Mouse (Mus musculus): ENCODE results near the gene Rprd2. TPM values are rescaled to one million over a fixed set of nuclear protein-coding genes. Genes with fewer than 3 reads are reported as not detected.
A peak's percentile ranks its signal among the peaks of the same experiment; 100 is the strongest.
"Not testable (repeated sequence)": the region's sequence is repeated elsewhere in the genome, so short reads cannot be mapped to it uniquely, and the experiment has no call there.

The Rprd2 gene
- polyA plus RNA-seq, 1 experiment = 7.7 TPM

GRCm38 (mm10) chr3:95863578-95863977 is 44.9 kb upstream of the Rprd2 start:
- TF ChIP-seq CEBPB (IDR thresholded peaks at IDR 0.05; ENCODE audit: low read depth) (no peak), MAX (IDR thresholded peaks at IDR 0.05) (no peak), MYOG (IDR thresholded peaks at IDR 0.05; ENCODE audit: control insufficient read depth, extremely low read depth, insufficient read length) (no peak)
- Histone ChIP-seq H3K36me3 (ENCODE audit: control insufficient read depth, insufficient read depth) (peaks cover 9% of the 10 kb centered on the region), H3K79me3 (ENCODE audit: low read depth) (no peaks in the 10 kb centered on the region), H3K27me3 (ENCODE audit: control insufficient read depth, insufficient read depth, insufficient read length) (no peaks in the 10 kb centered on the region), H3K79me2 (ENCODE audit: control insufficient read depth, insufficient read depth) (peaks cover 12% of the 10 kb centered on the region), H3K4me3 (ENCODE audit: insufficient read depth, poor library complexity, severe bottlenecking) (no peak overlapping the region), H3ac (ENCODE audit: control insufficient read depth, insufficient read length, low read depth) (no peak overlapping the region)

- H3K27me3 ChIP-seq (ENCODE audit: control insufficient read depth, insufficient read depth, insufficient read length) = no peaks in the 10 kb centered on the region
- no peaks in the 10 kb centered on the region for H3K79me2 ChIP-seq (ENCODE audit: control insufficient read depth, insufficient read depth)
- H3ac ChIP-seq (ENCODE audit: control insufficient read depth, insufficient read length, low read depth) = no peak overlapping the region
- no peaks in the 10 kb centered on the region for H3K79me3 ChIP-seq (ENCODE audit: low read depth)
- TF ChIP-seq MYOD1 (IDR thresholded peaks at IDR 0.05; ENCODE audit: control insufficient read depth, insufficient read length, low read depth) = no peak
- no peak for TF ChIP-seq CTCF (IDR thresholded peaks at IDR 0.05; ENCODE audit: control insufficient read depth, insufficient read depth, insufficient read length)
- TF ChIP-seq MYOG (IDR thresholded peaks at IDR 0.05; ENCODE audit: control insufficient read depth, extremely low read depth, insufficient read length) = no peak
- no peak for TF ChIP-seq CEBPB (IDR thresholded peaks at IDR 0.05; ENCODE audit: low read depth)
- no peak for TF ChIP-seq MAX (IDR thresholded peaks at IDR 0.05)
- TF ChIP-seq FOSL1 (IDR thresholded peaks at IDR 0.05; ENCODE audit: insufficient read depth, low read length, poor library complexity, severe bottlenecking) = no peak
- TF ChIP-seq USF1 (IDR thresholded peaks at IDR 0.05; ENCODE audit: low read depth) = no peak
- no peak overlapping the region for H3K4me3 ChIP-seq (ENCODE audit: insufficient read depth, poor library complexity, severe bottlenecking)
- peaks cover 9% of the 10 kb centered on the region for H3K36me3 ChIP-seq (ENCODE audit: control insufficient read depth, insufficient read depth)
These were observed 43.1 kb upstream of the Rprd2 start for GRCm38 (mm10) chr3:95861796-95862195.

GRCm38 (mm10) chr3:95861216-95861615 is 42.6 kb upstream of the Rprd2 start:
- Histone ChIP-seq H3K4me3 (ENCODE audit: insufficient read depth, poor library complexity, severe bottlenecking) (no peak overlapping the region), H3K36me3 (ENCODE audit: control insufficient read depth, insufficient read depth) (peaks cover 6% of the 10 kb centered on the region), H3K79me2 (ENCODE audit: control insufficient read depth, insufficient read depth) (no peaks in the 10 kb centered on the region), H3K79me3 (ENCODE audit: low read depth) (no peaks in the 10 kb centered on the region), H3K27me3 (ENCODE audit: control insufficient read depth, insufficient read depth, insufficient read length) (no peaks in the 10 kb centered on the region), H3ac (ENCODE audit: control insufficient read depth, insufficient read length, low read depth) (no peak overlapping the region)
- TF ChIP-seq MYOD1 (IDR thresholded peaks at IDR 0.05; ENCODE audit: control insufficient read depth, insufficient read length, low read depth) = no peak
- no peak for TF ChIP-seq CEBPB (IDR thresholded peaks at IDR 0.05; ENCODE audit: low read depth)

GRCm38 (mm10) chr3:95860323-95860722 is 41.7 kb upstream of the Rprd2 start:
- Histone ChIP-seq H3K79me2 (ENCODE audit: control insufficient read depth, insufficient read depth) (peaks cover 3% of the 10 kb centered on the region), H3K79me3 (ENCODE audit: low read depth) (no peaks in the 10 kb centered on the region), H3K4me3 (ENCODE audit: insufficient read depth, poor library complexity, severe bottlenecking) (no peak overlapping the region), H3K27me3 (ENCODE audit: control insufficient read depth, insufficient read depth, insufficient read length) (no peaks in the 10 kb centered on the region), H3ac (ENCODE audit: control insufficient read depth, insufficient read length, low read depth) (no peak overlapping the region), H3K36me3 (ENCODE audit: control insufficient read depth, insufficient read depth) (peaks cover 4% of the 10 kb centered on the region)
- TF ChIP-seq CTCF (IDR thresholded peaks at IDR 0.05; ENCODE audit: control insufficient read depth, insufficient read depth, insufficient read length) = no peak
- no peak for TF ChIP-seq CEBPB (IDR thresholded peaks at IDR 0.05; ENCODE audit: low read depth)
- no peak for TF ChIP-seq FOSL1 (IDR thresholded peaks at IDR 0.05; ENCODE audit: insufficient read depth, low read length, poor library complexity, severe bottlenecking)
- TF ChIP-seq MYOG (IDR thresholded peaks at IDR 0.05; ENCODE audit: control insufficient read depth, extremely low read depth, insufficient read length) = no peak
- no peak for TF ChIP-seq MAX (IDR thresholded peaks at IDR 0.05)
- TF ChIP-seq USF1 (IDR thresholded peaks at IDR 0.05; ENCODE audit: low read depth) = no peak
- no peak for TF ChIP-seq MYOD1 (IDR thresholded peaks at IDR 0.05; ENCODE audit: control insufficient read depth, insufficient read length, low read depth)

GRCm38 (mm10) chr3:95858278-95858677 is 39.6 kb upstream of the Rprd2 start:
- H3K27me3 ChIP-seq (ENCODE audit: control insufficient read depth, insufficient read depth, insufficient read length); H3K36me3 ChIP-seq (ENCODE audit: control insufficient read depth, insufficient read depth); H3ac ChIP-seq (ENCODE audit: control insufficient read depth, insufficient read length, low read depth); H3K4me3 ChIP-seq (ENCODE audit: insufficient read depth, poor library complexity, severe bottlenecking): not testable (repeated sequence)
- Histone ChIP-seq H3K79me3 (ENCODE audit: low read depth) (peaks cover 17% of the 10 kb centered on the region), H3K79me2 (ENCODE audit: control insufficient read depth, insufficient read depth) (peaks cover 23% of the 10 kb centered on the region)

- Histone ChIP-seq H3K36me3 (ENCODE audit: control insufficient read depth, insufficient read depth) (peaks cover 17% of the 10 kb centered on the region), H3K79me3 (ENCODE audit: low read depth) (peaks cover 20% of the 10 kb centered on the region), H3K79me2 (ENCODE audit: control insufficient read depth, insufficient read depth) (peaks cover 28% of the 10 kb centered on the region)
- H3K4me3 ChIP-seq (ENCODE audit: insufficient read depth, poor library complexity, severe bottlenecking); H3K27me3 ChIP-seq (ENCODE audit: control insufficient read depth, insufficient read depth, insufficient read length); H3ac ChIP-seq (ENCODE audit: control insufficient read depth, insufficient read length, low read depth): not testable (repeated sequence)
These were observed 38.4 kb upstream of the Rprd2 start for GRCm38 (mm10) chr3:95857050-95857449.

- TF ChIP-seq USF1 (IDR thresholded peaks at IDR 0.05; ENCODE audit: low read depth) (no peak), MAX (IDR thresholded peaks at IDR 0.05) (no peak), CEBPB (IDR thresholded peaks at IDR 0.05; ENCODE audit: low read depth) (no peak), MYOD1 (IDR thresholded peaks at IDR 0.05; ENCODE audit: control insufficient read depth, insufficient read length, low read depth) (no peak), CTCF (IDR thresholded peaks at IDR 0.05; ENCODE audit: control insufficient read depth, insufficient read depth, insufficient read length) (no peak), MYOG (IDR thresholded peaks at IDR 0.05; ENCODE audit: control insufficient read depth, extremely low read depth, insufficient read length) (no peak), FOSL1 (IDR thresholded peaks at IDR 0.05; ENCODE audit: insufficient read depth, low read length, poor library complexity, severe bottlenecking) (no peak)
These were observed 37.5 kb upstream of the Rprd2 start for GRCm38 (mm10) chr3:95856115-95856514.

More at GRCm38 (mm10) chr3:95856115-95856514, 37.5 kb upstream of the Rprd2 start:
- peak overlapping the region; percentile 89 for H3K4me3 ChIP-seq (ENCODE audit: insufficient read depth, poor library complexity, severe bottlenecking)
- H3ac ChIP-seq (ENCODE audit: control insufficient read depth, insufficient read length, low read depth) = peak overlapping the region; percentile 16
- H3K79me2 ChIP-seq (ENCODE audit: control insufficient read depth, insufficient read depth) = peaks cover 28% of the 10 kb centered on the region
- H3K79me3 ChIP-seq (ENCODE audit: low read depth) = peaks cover 25% of the 10 kb centered on the region
- H3K27me3 ChIP-seq (ENCODE audit: control insufficient read depth, insufficient read depth, insufficient read length) = no peaks in the 10 kb centered on the region
- peaks cover 26% of the 10 kb centered on the region for H3K36me3 ChIP-seq (ENCODE audit: control insufficient read depth, insufficient read depth)
